Mouse (Mus musculus) left cerebral cortex, adult 8-10 months (tissue): ENCODE measurements around the gene Nkain2. TPM values are rescaled to one million over a fixed set of nuclear protein-coding genes. Genes with fewer than 3 reads are reported as not detected.
"Not testable (repeated sequence)": the region's sequence is repeated elsewhere in the genome, so short reads cannot be mapped to it uniquely, and the experiment has no call there.

Source experiments
- DNase-seq, 2 experiments: peaks; one replicate each; pipeline ENCODE4 v3.0.0; 2022; ENCODE audit warnings: low spot score in 2 of 2
- total RNA-seq, 4 experiments: library from RNA; stranded (reverse); gene quantifications; 2 replicates each; pipeline ENCODE4 v1.2.4; 2022

Gene Nkain2
- total RNA-seq, 4 experiments from 2014 or later, result 29.8 to 33.8 (median 31.4) TPM

DNA sequence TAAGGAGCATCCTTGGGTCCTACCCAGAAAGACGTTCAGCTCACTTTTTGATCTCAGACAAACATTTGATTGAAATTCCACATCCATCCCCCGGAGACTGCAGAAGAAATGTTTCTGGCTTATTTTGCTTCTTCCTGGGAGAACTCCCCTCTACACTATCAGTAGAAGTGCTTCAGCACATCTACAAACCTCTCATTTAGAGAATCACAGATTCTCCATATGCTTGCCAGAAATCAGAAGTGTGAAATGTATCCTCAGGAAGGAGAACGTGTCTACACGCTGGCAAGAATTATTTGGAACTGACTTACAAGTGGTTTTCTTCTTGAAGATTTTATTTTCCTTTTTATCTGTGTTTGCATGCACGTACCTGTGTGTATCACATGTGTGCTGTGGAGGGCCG lies 829.9 kb downstream of the Nkain2 start:
- DNase-seq, result peak in 1 of 2 experiments; percentile 7

DNA sequence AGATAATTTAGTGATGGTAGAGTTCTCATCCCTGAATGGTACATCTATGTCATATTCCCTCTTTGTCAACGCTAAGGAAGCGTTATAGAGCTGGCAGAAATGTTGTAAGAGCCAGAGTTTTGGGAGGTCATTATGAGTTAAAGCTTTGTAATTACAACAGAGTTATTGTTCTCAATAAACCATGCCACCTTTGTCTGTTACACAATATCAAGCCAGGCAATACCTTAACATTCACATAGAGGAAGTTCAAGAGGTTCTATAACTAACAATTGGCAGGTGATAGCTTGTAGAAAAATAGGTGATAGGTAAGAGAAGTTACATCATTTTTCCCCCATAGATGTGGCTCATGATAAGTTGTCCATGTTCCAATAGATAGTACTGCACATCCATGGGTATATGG lies 832.0 kb downstream of the Nkain2 start:
- no peak for DNase-seq

DNA sequence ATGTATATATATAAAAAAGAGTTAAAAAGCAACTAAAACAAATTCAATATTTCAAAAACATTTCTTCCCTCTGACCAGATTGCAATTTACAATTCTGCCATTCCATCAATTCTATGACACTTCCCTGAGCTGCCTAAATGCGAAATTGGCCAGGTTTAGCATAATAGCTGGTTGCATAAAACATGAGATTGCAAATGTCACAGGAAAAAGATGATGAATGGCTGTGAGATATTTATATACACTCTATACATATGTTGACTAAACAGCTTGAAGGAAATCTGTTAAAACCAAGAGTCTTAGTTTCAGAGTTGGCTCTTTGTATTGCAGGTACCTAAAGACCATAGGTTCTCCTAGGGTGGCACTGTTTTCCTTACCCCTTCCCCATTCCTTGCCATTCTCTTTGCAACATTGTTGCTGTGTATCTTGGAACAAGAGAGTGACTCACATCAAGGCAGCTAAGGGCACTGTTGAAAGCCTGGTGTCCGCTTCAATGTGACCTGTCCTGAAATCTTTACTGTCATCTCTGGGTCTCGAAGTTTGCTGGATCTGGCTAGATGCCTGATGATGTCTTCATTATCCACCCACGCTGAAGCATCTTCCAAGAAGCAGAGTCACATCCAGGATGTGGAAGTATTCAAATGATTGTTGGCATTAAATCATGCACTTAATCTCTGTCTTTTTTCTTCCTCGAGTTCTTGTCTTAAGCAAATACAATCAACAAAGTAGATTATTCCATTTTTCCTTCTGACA lies 837.5 kb downstream of the Nkain2 start:
- DNase-seq, result peak in 1 of 2 experiments; percentile 13

DNA sequence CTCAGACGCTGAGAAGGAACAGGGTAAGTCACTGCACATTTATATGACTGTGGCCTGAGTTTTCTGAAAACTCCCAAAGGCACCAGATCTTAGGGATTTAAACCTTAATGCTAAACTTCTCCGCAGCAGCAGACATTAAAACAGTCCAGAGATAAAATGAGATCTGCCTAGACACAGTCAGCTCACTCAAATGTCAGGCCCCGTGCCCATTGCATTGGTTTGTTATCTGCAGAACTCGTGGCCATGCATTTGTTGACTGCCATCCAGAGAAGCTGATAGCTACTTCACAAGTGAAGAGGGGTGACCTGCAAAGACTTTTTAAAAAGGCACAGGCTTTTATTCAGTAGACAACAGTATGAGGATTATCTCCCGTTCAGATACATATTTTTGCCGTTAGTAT lies 838.2 kb downstream of the Nkain2 start:
- no peak for DNase-seq

DNA sequence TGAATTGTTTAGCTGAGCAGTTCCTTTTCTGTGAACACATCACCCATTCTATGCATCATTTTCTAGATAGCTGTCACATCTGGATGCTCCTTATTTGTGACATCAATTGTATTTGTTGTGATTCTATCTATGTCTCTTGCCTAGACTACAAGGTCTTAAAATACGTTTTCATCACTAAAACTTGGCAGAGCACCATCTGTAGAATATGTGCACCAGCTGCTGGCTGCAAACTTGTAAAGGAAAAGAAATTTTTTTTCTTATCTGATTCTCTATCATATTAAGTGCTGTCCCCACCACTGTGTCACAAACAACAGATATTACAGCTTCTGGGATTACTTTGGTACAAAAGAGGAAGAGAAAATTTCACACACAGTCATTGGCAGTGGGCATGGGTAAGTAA lies 860.3 kb downstream of the Nkain2 start:
- peak in 1 of 2 experiments; percentile 22 for DNase-seq

DNA sequence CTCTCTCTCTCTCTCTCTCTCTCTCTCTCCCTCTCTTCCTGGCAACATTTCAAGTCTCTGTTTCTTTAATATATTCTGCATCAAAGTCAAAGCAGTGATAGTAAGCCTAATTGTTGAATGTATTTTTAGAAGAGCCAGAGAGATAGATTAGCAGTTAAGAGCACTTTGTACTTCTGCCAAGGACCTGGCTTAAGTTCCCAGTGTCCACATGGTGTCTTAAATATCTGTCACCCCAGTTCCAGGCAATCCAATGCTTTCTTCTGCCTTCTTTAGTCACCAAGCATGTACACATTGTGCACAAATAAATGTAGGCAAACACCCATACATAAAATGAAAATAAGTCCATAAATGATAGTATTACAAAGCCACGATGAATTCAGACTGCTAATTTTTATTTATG lies 871.9 kb downstream of the Nkain2 start:
- no peak for DNase-seq

DNA sequence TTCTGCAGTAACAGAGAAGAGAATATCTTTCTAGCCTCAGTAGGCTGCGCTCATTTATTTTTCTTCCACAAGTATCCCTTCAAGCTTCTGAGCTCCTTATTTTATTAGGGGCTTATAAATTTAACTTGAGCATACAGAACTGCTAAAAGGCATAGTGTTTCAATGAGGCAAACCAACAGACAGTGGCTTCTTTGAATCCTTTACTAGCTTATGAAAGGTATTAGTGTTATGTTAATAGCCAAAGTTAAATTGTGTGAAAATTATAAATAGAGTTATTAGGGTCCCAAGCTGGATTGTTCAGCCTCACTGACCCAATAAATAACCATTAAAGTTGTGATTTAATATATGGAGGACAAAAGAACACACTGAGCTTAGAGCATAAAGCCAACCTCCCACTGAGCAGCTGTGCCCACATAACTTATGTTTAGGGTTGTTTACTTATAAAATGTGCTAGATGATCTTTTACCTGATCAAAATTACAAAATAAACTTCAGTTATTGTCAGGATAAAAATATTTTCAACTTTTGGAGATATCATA lies 889.0 kb downstream of the Nkain2 start:
- no peak for DNase-seq

DNA sequence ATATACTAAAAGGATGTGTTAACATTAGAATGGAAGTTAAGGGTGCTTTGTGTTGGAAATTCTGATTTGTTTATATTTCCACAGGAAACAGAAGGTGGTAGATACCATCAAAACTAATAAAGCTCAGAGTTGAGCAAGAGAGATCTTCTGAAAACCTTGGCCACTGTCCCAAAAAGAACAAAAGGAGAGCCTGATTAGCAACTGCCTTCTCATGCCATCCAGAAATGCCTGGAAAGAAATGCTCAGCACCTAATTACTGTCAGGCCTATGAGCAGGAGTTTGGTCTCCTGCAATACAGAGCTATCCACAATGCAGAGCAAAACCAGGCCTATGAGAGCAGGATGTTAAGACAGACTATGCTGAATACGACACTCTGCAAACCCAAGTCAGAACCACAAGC lies 897.1 kb downstream of the Nkain2 start:
- DNase-seq, result no peak

DNA sequence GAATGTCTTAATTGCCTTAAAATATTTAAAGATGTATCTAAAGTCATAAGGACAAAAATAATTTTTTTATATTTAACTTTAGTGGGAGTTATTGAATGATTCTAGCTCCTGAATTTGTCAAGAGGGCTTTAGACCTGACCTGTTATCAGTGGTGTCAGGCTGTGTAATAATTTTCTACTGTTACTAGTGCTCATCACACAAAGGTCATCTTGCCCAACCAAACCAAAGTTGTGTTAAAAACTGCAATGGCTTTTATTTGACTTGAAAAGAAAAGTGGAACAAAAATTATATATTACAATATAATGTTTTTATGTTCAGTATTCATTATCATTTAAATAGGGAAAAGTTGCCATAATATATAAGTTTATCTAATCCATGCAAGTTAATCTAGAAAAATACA lies 911.9 kb downstream of the Nkain2 start:
- DNase-seq, result no peak

DNA sequence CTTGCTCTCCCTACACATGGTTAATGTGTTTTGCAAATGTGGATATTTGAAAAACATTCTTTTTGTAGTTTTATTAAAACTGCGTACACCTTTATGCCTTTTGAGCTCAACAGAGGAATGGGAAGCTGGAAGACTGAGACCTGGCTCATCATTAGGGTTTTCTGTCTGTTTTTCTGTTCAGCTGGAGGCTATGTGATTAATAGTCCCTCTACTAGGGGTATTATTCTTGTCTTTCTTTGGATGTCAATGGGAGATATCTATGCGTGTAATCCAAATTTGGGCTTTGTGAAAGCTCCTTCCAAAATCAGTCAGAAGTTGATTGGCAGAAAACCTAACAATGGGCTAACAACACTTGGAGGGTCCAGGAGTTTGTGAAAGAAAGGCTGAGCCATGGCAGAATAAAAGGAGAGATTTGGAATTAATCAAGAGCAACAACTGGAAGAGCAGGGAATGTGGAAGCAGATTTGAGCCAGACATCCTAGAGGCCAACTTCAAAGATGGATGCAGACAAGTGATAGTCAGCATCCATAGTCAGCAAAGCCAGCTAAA lies 943.0 kb downstream of the Nkain2 start:
- DNase-seq, result no peak

DNA sequence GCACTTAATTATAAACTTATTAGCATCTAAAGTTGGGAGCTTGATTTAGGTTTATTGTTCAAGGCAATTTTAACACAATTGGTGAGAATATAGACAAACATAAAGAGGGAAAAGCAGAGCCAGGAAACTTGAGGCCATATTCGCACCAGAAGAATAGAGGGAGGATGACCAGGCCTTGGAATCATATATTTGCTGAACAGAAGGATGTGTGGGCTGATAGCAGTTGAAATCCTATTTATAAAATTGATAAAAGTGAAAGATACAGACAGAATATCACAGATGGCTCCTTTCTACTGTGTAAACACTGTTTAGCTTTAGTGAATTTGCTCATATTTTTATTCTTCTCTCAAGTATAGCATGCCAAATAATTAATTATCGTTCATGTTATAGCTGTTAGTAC lies 958.3 kb downstream of the Nkain2 start:
- peak in 1 of 2 experiments; percentile 11 for DNase-seq

DNA sequence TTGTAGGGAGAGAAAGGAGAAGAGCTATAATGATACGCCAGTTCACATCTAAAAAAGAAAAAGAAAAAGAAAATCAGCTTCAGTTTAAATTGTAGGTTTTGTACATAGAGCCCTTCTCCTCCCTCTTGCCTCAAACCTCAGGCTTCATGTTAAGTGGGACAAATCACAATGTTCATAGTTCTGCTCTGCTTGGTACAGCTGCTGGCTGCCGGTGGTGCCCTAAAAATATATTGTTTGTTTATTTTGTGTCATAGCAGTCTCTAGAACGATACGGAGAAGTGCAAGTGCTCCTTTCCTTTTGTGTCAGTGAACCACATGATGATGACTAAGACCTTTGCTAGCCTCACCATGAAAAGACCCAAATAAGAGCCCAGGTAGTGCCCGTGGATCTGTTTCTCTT lies 962.6 kb downstream of the Nkain2 start:
- DNase-seq, result no peak

DNA sequence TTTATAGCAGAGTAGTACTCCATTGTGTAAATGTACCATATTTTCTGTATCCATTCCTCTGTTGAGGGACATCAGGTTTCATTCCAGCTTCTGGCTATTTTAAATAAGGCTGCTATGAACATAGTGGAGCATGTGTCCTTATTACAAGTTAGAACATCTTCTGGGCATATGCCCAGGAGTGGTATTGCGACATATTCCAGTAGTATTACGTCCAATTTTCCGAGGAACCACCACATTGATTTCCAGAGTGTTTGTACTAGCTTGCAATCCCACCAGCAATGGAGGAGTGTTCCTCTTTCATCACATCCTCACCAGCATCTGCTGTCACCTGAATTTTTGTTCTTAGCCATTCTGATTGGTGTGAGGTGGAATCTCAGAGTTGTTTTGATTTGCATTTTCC lies 969.4 kb downstream of the Nkain2 start:
- DNase-seq, result not testable (repeated sequence)

DNA sequence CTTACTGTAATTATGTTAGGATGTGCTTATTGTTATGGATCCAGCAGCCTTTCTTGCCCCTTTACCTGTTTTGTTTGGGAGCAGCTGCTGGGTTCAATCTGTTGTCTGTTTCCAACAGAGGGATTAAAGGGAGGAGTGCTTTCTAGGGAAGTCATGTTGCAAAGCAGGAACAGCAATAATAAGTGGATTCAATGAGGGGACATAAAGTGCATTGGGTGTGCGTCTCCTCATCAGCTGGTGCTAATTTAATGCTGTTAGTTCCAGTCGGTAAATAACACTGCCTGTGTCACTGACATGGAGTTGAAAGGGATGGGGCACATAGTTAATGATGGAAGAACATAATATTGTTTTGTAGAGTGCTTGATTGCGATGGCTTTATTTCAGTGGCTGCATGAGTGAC lies 982.8 kb downstream of the Nkain2 start:
- DNase-seq, result no peak

DNA sequence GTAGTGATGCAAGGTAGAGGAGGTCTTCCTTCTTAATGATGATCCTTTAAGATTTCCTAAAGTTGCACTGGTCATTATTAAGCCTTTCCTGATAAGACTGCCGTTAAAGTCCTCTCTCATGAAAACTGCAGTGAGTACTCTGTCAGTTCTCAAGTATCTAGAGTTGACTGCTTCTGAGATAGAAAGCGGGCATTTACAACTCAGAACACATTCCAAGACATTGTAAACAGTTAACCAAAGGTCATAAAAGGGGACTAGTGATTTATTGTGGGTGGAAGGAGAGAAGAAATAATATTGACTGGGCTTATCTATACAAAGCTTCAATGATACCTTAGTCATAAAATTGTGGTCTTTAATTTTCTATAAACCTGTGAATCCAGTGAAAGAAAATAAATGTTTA lies 990.8 kb downstream of the Nkain2 start:
- no peak for DNase-seq

DNA sequence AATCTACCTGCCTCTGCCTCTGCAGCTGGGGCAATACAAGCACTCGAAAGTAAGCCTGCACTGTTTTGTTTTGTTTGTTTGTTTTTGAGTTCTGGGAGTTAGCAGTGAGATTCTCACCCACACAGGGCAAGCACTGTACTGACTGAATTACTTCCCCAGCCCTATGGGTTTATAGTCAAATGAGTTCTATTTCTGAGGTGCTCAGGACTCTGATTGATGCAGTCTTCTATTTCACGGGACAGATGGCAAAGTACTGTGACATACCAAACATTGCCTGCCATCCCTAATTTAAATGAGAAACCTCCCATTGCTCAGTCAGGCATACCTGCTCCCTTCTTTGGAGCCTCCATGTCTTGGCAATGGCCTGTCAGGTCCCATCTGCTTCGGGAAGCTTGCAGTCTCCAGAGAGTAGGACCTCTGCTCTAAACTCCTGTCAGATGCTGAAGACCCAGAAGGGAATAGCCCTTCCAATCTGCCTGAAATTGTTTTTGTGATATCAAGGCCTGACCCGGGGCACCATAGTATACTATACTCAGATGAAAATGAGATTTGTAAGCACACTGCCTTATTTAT lies 1016.9 kb downstream of the Nkain2 start:
- DNase-seq, result no peak

DNA sequence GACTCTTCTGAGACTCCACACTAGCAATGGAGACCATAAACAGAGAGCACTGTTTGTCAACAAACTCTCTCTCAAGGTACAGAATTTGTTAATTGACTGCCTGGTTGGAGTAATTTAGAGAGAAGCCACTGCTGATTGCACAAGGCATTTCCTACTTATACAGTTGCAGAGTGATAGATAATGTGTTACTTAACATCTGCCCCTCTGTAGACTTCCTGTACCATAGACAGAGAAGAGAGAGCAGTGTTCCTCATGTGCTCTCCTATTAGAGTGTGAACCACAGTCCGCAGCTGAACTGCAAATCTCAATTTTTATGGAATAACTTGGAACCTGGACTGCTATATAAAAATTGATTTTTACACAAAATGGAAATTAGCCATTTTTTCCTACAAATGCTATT lies 1022.0 kb downstream of the Nkain2 start:
- no peak for DNase-seq

DNA sequence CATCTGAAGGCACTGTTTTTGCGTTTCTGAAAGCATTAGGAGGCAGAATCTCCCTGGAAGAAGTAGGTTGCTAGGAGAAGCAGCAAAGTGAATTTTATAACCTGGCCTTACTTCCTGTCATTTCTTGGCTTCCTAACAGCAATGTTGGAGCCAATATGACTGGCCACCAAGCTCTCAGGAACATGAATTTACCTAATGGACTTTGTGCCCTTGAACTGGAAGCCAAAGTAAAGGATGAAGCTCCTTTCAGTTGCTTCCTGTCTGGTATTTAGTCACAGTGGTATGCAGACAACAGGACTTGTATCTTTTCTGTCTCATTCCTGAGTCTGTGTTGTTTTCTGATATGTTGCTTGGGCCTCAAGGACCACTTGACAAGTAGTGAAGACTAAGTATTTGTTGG lies 1063.2 kb downstream of the Nkain2 start:
- DNase-seq, result no peak

DNA sequence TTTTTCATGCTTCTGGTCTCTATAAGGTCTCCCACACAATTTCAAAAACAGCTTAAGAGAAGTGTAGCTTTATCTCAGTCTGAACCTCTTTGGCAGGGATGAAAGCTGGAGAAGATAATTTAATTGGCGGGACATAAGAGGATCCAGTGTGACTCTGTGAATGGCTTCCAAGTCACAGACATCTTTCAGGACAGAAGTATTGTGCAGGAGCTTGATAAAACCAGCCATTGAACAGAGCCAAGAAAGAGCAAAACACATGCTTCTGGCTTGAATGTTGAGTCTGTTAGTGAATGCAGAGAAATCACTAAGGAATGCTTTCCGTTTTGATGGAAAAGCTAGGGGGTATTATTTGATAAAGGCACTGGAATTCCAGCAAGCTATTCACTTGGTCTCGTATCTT lies 1077.7 kb downstream of the Nkain2 start:
- no peak for DNase-seq

DNA sequence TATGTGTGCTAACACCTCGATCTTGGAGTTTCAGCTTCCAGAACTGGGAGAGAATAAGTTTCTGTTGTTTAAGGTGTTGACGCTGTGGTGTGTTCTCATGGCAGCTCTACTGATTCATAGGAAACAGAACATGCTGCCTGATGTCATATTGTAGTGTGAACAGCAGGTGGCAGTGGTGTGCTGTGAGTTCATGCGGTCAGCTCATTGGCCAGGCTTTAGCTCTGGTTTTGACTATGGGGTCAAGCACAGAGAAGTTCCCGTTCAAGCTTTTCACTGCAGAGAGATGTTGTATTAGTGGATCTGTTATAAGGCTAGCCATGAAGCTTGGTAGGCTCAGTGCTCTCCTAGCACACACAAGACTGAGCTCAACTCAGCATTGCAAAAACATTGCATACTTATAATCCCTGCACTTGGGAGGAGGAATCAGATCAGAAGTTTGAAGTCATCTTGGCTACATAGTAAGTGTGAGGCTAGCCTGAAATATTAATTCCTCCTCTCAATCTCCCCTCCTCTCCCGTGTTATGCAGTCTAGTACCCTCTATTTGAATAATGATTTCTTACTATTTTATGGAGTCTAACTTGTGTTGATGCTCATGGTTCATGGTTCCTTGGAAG lies 1147.7 kb downstream of the Nkain2 start:
- peak; percentile 35 to 40 for DNase-seq

DNA sequence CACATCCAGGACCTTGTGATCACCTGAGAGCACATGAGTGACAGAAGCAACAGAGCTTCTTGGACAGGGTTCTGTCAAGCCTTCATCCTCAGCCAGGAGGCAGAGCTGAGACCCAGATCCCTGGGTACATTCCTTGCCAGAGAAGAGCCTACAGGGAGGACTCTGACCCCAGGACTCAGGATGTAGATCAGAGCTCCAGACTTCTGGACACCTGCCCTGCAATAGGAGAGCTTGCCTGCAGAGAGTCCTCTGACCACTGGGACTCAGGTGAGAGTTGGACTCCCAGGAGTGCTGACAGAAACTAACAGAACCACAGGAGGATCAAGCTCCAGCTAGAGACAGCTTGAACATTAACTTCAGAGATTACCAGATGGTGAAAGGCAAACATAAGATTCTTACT lies 1162.2 kb downstream of the Nkain2 start:
- DNase-seq, result no peak

DNA sequence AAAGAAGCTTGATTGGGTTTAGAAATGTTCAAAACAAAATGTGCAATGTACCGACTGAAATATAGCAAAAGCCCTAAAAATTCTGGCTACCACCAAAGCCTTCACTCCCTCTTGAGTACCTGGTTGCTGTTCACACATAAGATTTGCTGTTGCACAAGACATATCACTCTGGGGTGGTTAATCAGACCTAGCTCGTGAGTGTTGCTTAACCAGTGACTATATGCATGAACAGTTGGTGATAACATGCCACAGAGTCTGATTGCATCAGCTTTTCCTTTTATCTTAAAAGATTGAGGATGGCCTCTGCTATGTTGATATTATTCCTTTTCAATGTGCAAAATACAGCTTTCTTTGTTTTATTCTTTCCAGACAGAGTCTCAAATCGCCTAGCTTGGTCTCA lies 1243.0 kb downstream of the Nkain2 start:
- DNase-seq, result no peak
